Mouse (Mus musculus): ENCODE measurements around the gene Tlx3.

DNA sequence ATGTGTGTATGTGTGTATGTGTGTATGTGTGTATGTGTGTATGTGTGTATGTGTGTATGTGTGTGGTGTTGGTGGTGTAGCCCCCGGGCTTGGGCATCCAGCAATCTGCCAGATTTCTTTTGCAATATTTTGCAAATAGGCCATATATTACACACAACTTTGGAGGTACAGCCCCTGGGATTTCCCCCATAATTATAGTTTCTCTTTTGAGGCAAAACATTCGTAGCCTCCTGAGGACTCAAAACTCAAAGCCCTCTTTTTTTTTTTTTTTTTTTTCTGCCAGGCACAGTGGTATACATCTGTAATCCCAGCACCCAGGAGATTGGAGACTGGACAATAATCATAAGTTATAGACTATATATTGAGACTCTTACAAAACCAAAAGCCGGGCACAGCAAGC, 21.6 kb downstream of the Tlx3 start:
- no peak for TF ChIP-seq CTCF (IDR thresholded peaks at IDR 0.05; ENCODE audit: low read depth)
- TF ChIP-seq EP300 (optimal IDR thresholded peaks at IDR 0.05) = no peak
